Mouse (Mus musculus) lung, embryonic 15.5 days (tissue): ENCODE results near the gene Lrp5. TPM values are rescaled to one million over a fixed set of nuclear protein-coding genes. Genes with fewer than 3 reads are reported as not detected.

Experiments used
- ATAC-seq: fragments of 200-750 bp; cut with Nextera tagmentation; 2 replicates; pipeline ENCODE4 v1.8.0; 2017; ENCODE audit warnings: moderate number of reproducible peaks, borderline replicate concordance; ENCODE audit not compliant: low FRiP score, low TSS enrichment; ENCODE audit errors: extremely low read depth
- H3K27ac ChIP-seq: fragments of 300-500 bp; sonication (generic); 2 replicates; pipeline ENCODE4 v1.5.1; 2015; ENCODE audit warnings: moderate library complexity, mild to moderate bottlenecking, inconsistent platforms
- H3K27me3 ChIP-seq: fragments of 300-500 bp; sonication (generic); 2 replicates; pipeline ENCODE4 v1.6.1; 2015; ENCODE audit warnings: inconsistent platforms
- H3K36me3 ChIP-seq: fragments of 300-500 bp; sonication (generic); 2 replicates; pipeline ENCODE4 v1.6.1; 2015; ENCODE audit warnings: inconsistent platforms
- H3K4me1 ChIP-seq: fragments of 300-500 bp; sonication (generic); 2 replicates; pipeline ENCODE4 v1.6.1; 2015; ENCODE audit warnings: inconsistent platforms
- H3K4me2 ChIP-seq: fragments of 300-500 bp; sonication (generic); 2 replicates; pipeline ENCODE4 v1.6.1; 2015; ENCODE audit warnings: inconsistent platforms, mild to moderate bottlenecking, moderate library complexity
- H3K4me3 ChIP-seq: fragments of 300-500 bp; sonication (generic); 2 replicates; pipeline ENCODE4 v1.5.1; 2015; ENCODE audit warnings: mild to moderate bottlenecking, inconsistent platforms
- H3K9ac ChIP-seq: fragments of 300-500 bp; sonication (generic); 2 replicates; pipeline ENCODE4 v1.6.1; 2015; ENCODE audit warnings: inconsistent platforms
- H3K9me3 ChIP-seq: fragments of 300-500 bp; sonication (generic); 2 replicates; pipeline ENCODE4 v1.6.1; 2016; ENCODE audit warnings: inconsistent platforms
- WGBS: fragments of 180-500 bp; shearing (Covaris S2); methylation state at CpG from one replicate; pipeline ENCODE4 v1.1.7; 2015; 5-methylcytosine and 5-hydroxymethylcytosine counted together
- polyA plus RNA-seq: library from polyadenylated mRNA; unstranded; fragments of >200 nt; fragmentation: Nextera tagmentation; extraction: Ambion mirVana; gene quantifications from 2 replicates; pipeline ENCODE4 v1.2.1, GENCODE M21; 2015

Lrp5 gene
- polyA plus RNA-seq, 1 experiment from 2014 or later: 7.7 TPM

- no peak overlapping the region for H3K4me2 ChIP-seq
- 94% methylated on average over 3 of the region's 3 CpGs for WGBS
- H3K9me3 ChIP-seq: no peaks in the 10 kb centered on the region
- no peaks in the 10 kb centered on the region for H3K27me3 ChIP-seq
- no peak overlapping the region for H3K27ac ChIP-seq
- no peak overlapping the region for H3K9ac ChIP-seq
- H3K4me3 ChIP-seq: no peak overlapping the region
- no peak for ATAC-seq
- H3K4me1 ChIP-seq: 0 out of 2 replicates have a peak, but pooled peaks cover 7% of the 10 kb centered on the region
- peaks cover 53% of the 10 kb centered on the region for H3K36me3 ChIP-seq
Measured at GRCm38 (mm10) chr19:3651220-3651619, 35.1 kb downstream of the Lrp5 start.

DNA sequence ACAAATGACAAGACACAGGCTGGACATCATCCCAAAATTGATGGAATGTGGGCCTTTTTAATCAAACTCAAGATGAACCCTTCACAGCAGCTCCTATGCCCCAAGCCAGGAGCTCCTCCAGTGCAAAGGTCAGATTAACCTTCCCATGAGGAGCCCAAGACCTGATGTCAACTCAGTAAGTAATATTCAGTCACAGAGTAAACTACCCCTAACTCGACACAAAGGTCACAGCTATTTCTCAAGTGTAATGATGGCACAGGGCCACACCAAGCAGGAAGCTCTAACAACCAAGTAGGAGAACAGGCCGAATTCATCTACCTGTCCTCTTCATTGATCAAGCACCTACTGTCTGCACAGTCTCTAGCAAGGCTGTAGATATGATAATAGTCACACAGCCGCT lies 35.9 kb downstream of the Lrp5 start:
- no peaks in the 10 kb centered on the region for H3K27me3 ChIP-seq
- WGBS: 87% methylated on average over 3 of the region's 3 CpGs
- H3K36me3 ChIP-seq: peaks cover 60% of the 10 kb centered on the region

GRCm38 (mm10) chr19:3648830-3649450 lies 37.4 kb downstream of the Lrp5 start:
- 67% methylated on average over 8 of the region's 11 CpGs for WGBS
- H3K36me3 ChIP-seq: peaks cover 69% of the 10 kb centered on the region
- H3K4me2 ChIP-seq: no peak overlapping the region
- no peak for ATAC-seq
- H3K4me1 ChIP-seq: no peaks in the 10 kb centered on the region
- no peaks in the 10 kb centered on the region for H3K9me3 ChIP-seq
- no peak overlapping the region for H3K27ac ChIP-seq
- no peak overlapping the region for H3K4me3 ChIP-seq
- no peaks in the 10 kb centered on the region for H3K27me3 ChIP-seq
- H3K9ac ChIP-seq: no peak overlapping the region

More for the DNA sequence above, 35.9 kb downstream of the Lrp5 start:
- Histone ChIP-seq H3K4me3 (no peak overlapping the region), H3K9me3 (no peaks in the 10 kb centered on the region), H3K4me2 (no peak overlapping the region), H3K4me1 (0 out of 2 replicates have a peak, but pooled peaks cover 7% of the 10 kb centered on the region), H3K9ac (no peak overlapping the region), H3K27ac (no peak overlapping the region)
- ATAC-seq: no peak

DNA sequence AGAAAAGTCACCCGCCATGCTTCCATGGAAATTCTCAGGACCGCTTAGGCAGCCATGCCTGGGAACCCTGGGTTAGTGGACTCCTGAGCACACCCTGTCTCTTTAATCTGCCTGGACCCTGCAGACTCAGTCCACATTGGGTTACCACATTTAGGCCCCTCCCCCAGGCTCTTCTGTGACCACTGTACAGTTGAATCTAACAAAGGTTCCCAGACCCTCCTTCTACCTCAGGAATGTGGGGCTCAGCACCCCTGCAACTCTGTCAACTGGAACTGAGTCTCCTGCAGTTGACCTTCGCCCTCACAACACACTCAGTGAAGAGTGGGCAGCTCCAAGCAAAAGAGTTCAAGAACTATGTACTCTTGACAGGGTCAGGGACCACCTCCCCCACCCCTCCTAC lies 38.4 kb downstream of the Lrp5 start:
- no peak overlapping the region for H3K4me2 ChIP-seq
- H3K27me3 ChIP-seq: no peaks in the 10 kb centered on the region
- peaks cover 79% of the 10 kb centered on the region for H3K36me3 ChIP-seq
- no peak overlapping the region for H3K9ac ChIP-seq
- no peaks in the 10 kb centered on the region for H3K9me3 ChIP-seq
- H3K4me3 ChIP-seq: no peak overlapping the region
- H3K27ac ChIP-seq: no peak overlapping the region
- ATAC-seq: no peak
- 94% methylated on average over 3 of the region's 3 CpGs for WGBS
- H3K4me1 ChIP-seq: no peaks in the 10 kb centered on the region

DNA sequence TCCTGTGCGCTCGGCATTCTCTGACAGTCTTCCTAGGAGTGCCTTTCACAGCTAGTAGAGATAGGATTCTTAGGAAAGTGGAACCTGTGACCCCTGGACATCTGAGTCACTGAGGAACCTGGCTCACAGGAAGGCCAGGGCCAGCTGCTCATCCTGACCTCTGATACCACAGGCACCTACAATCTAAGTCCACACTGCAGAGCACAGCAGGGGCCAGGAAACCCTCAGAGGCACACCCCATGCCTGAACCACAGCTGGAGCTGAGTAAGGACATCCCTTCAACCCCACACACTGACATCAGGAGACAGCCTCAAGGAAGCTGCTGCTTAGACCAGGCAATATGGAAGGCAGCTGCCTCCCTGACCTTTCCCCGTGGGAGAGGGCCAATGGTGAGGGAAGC lies 40.6 kb downstream of the Lrp5 start:
- Histone ChIP-seq H3K9ac (no peak overlapping the region), H3K27ac (peak overlapping the region; percentile 12), H3K9me3 (no peaks in the 10 kb centered on the region), H3K27me3 (no peaks in the 10 kb centered on the region), H3K4me1 (peaks cover 7% of the 10 kb centered on the region; the same call in 1 of the 2 replicates), H3K4me2 (no peak overlapping the region), H3K4me3 (no peak overlapping the region), H3K36me3 (peaks cover 73% of the 10 kb centered on the region)
- ATAC-seq: no peak
- WGBS: 81% methylated on average over 3 of the region's 3 CpGs

DNA sequence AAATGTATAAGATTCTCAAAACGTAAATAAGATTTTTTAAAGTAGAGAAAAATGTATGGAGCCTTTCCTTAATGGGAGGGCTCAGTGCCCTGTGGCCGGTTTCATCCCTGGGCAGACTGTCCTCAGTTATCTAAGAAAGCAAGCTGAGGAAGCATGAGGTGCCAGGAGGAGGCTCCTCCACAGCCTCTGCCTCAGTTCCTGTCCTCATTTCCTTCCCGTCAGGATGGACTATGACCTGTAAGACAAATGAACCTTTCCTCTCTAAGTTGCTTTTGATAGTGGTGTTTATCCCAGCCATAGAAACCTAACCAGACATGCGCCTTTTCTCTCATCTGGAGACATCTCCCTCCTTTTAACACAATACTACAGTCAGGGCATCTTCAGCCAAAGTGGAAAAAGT lies 41.0 kb downstream of the Lrp5 start:
- no peaks in the 10 kb centered on the region for H3K27me3 ChIP-seq
- WGBS: 72% methylated on average over 4 of the region's 4 CpGs
- no peak overlapping the region for H3K4me3 ChIP-seq
- H3K36me3 ChIP-seq: peaks cover 70% of the 10 kb centered on the region
- H3K9ac ChIP-seq: no peak overlapping the region
- peak overlapping the region; percentile 12; the same call in 1 of the 2 replicates for H3K27ac ChIP-seq
- peaks cover 7% of the 10 kb centered on the region; the same call in 1 of the 2 replicates for H3K4me1 ChIP-seq
- H3K4me2 ChIP-seq: no peak overlapping the region
- no peaks in the 10 kb centered on the region for H3K9me3 ChIP-seq
- no peak for ATAC-seq

GRCm38 (mm10) chr19:3639561-3639960 lies 46.8 kb downstream of the Lrp5 start:
- no peak overlapping the region for H3K4me3 ChIP-seq
- H3K36me3 ChIP-seq: peaks cover 37% of the 10 kb centered on the region
- no peaks in the 10 kb centered on the region for H3K27me3 ChIP-seq
- no peaks in the 10 kb centered on the region for H3K9me3 ChIP-seq
- ATAC-seq: no peak
- H3K9ac ChIP-seq: no peak overlapping the region
- 85% methylated on average over 7 of the region's 7 CpGs for WGBS
- H3K4me1 ChIP-seq: peaks cover 41% of the 10 kb centered on the region
- H3K27ac ChIP-seq: no peak overlapping the region; the same call in 1 of the 2 replicates
- H3K4me2 ChIP-seq: no peak overlapping the region

DNA sequence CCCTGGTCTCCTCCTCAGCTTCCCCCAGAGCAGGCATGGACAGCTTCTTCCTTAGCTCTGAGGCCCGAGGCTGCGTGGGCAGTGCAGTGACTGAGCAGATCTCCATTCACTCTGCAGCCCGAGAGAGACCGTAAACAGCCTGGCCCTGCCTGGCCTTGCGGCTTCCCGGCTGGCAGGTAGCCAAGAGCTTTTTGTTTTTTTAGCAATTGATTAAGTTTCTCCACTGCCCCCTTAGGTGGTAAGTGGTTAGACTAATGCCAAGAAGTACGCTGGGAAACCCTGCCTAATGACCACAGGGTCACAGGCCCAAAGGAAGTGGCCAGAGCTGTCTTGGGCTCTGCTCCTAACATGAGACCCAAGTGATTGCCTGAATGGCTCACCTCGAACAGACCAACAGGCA lies 47.7 kb downstream of the Lrp5 start:
- no peak overlapping the region for H3K9ac ChIP-seq
- no peaks in the 10 kb centered on the region for H3K27me3 ChIP-seq
- 4% methylated on average over 8 of the region's 8 CpGs for WGBS
- no peak overlapping the region for H3K4me3 ChIP-seq
- H3K9me3 ChIP-seq: no peaks in the 10 kb centered on the region
- no peak overlapping the region for H3K4me2 ChIP-seq
- H3K4me1 ChIP-seq: peaks cover 41% of the 10 kb centered on the region
- H3K36me3 ChIP-seq: peaks cover 28% of the 10 kb centered on the region
- ATAC-seq: peak; percentile 71
- H3K27ac ChIP-seq: peak overlapping the region; percentile 71

- Histone ChIP-seq H3K27me3 (no peaks in the 10 kb centered on the region), H3K4me3 (no peak overlapping the region), H3K4me2 (no peak overlapping the region), H3K36me3 (peaks cover 34% of the 10 kb centered on the region), H3K27ac (no peak overlapping the region), H3K4me1 (peaks cover 13% of the 10 kb centered on the region), H3K9me3 (no peaks in the 10 kb centered on the region), H3K9ac (no peak overlapping the region)
- no peak for ATAC-seq
- 75% methylated on average over 7 of the region's 7 CpGs for WGBS
Measured at GRCm38 (mm10) chr19:3632018-3632417, 54.3 kb downstream of the Lrp5 start.

- no peak for ATAC-seq
- Histone ChIP-seq H3K9me3 (no peaks in the 10 kb centered on the region), H3K36me3 (peaks cover 37% of the 10 kb centered on the region), H3K27me3 (no peaks in the 10 kb centered on the region), H3K4me2 (no peak overlapping the region), H3K27ac (no peak overlapping the region), H3K4me3 (no peak overlapping the region), H3K4me1 (peaks cover 12% of the 10 kb centered on the region), H3K9ac (no peak overlapping the region)
- 86% methylated on average over 5 of the region's 5 CpGs for WGBS
Measured at GRCm38 (mm10) chr19:3631431-3631830, 54.9 kb downstream of the Lrp5 start.

- WGBS: 72% methylated on average over 5 of the region's 5 CpGs
- Histone ChIP-seq H3K4me1 (peaks cover 9% of the 10 kb centered on the region), H3K36me3 (peaks cover 37% of the 10 kb centered on the region), H3K4me2 (no peak overlapping the region), H3K27me3 (no peaks in the 10 kb centered on the region), H3K4me3 (no peak overlapping the region), H3K27ac (no peak overlapping the region), H3K9ac (no peak overlapping the region), H3K9me3 (no peaks in the 10 kb centered on the region)
- no peak for ATAC-seq
Measured at GRCm38 (mm10) chr19:3630486-3630885, 55.9 kb downstream of the Lrp5 start.

DNA sequence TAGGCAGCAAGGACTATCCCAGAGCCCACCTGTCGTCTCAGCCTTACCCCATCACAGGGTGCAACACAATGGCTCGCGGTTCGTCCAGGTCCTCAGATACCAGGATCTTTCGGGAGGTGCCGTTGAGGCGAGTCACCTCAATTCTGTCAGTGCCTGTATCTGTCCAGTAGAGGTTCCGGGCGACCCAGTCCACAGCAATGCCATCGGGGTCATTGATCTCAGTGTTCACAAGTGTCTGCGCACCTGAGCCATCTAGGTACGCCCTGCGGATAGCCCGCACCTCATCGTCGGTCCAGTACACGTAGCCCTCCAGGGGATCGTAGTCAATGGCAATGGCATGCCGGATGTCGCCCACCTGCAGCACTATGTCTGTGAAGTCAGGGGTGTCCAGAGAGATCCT lies 56.3 kb downstream of the Lrp5 start:
- Histone ChIP-seq H3K27ac (no peak overlapping the region), H3K4me1 (peaks cover 4% of the 10 kb centered on the region), H3K9ac (no peak overlapping the region), H3K9me3 (no peaks in the 10 kb centered on the region), H3K36me3 (peaks cover 37% of the 10 kb centered on the region), H3K4me2 (no peak overlapping the region), H3K27me3 (no peaks in the 10 kb centered on the region), H3K4me3 (no peak overlapping the region)
- WGBS: 91% methylated on average over 20 of the region's 20 CpGs
- no peak for ATAC-seq

DNA sequence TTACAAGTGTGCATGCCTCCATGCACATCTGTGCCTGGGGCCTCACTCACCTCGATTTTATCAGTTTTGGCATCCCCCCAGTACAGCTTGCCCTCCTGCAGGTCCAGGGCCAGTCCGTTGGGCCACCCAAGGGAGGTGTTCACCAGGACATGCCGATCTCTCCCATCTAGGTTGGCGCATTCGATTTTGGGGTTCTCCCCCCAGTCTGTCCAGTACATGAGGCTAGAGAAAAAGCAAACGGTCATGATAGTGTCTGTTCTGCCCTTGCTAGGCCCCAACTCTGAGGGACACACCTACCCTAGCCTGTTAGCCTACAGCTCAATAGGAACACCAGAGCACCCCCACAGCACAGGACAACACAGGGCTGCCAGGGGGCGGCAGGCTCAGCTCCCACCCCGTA lies 58.1 kb downstream of the Lrp5 start:
- 87% methylated on average over 8 of the region's 8 CpGs for WGBS
- no peak for ATAC-seq
- Histone ChIP-seq H3K27me3 (no peaks in the 10 kb centered on the region), H3K27ac (no peak overlapping the region), H3K4me3 (no peak overlapping the region), H3K9ac (no peak overlapping the region), H3K4me2 (no peak overlapping the region), H3K36me3 (peaks cover 37% of the 10 kb centered on the region), H3K4me1 (no peaks in the 10 kb centered on the region), H3K9me3 (no peaks in the 10 kb centered on the region)
